Mouse (Mus musculus): ENCODE measurements around the gene Pkm.

The Pkm gene

DNA sequence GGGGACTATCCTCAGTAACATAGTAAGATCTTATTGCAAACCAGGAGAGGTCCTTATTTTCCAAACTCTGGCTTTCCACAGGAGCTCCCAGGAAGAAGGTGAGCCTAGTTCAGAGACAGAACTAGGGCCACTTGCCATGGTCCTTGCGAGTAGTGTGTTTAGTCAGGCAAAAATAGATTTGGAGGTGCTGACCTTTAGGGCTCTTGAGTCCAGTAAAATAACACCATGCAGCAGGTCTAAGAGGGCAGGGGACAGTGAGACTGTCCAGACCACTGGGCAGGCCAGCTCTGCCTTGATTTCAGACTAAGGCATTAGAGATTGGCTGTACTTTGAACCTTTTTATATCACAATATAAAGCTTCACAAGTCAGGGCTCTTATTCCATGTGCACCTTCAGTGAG lies 10.6 kb downstream of the Pkm start:
- no peak for DNase-seq

DNA sequence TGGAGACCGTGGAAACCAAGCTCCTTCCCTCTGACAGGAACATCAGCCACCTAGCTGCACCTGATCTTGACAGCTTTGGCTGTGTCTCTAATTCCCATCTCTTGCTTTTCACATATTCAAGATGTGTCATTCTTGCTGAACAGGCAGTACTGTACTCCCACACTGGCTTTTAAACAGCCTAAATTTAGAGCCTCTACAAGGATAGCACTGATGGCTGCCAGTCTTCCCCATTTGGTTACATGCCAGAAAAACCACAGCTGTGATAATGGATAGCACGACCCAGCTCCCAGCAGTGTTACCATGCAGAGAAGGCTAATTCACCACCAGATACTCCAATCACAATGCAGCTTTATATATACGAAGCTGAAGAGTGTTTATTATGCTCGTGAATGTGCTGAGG lies 11.1 kb downstream of the Pkm start:
- DNase-seq: no peak

DNA sequence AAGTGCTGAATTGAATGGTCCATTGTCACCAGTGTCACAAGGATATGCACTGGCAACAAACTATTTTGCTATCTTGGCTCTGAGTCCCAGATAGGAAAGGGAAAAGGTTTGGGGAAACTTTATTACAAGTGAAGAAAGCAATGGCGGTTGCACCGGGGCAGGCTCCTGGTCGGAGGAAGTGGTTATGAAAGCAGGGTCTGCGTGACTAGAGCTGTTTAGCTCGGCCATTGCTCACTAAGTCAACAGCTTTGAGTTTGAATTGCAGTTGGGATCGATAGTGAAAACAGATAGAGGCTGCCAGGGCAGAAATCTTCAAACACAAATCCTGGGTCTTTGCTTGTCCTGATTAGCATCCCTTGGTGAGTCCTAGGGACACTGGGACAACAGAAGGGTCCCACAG lies 11.7 kb downstream of the Pkm start:
- DNase-seq: no peak

DNA sequence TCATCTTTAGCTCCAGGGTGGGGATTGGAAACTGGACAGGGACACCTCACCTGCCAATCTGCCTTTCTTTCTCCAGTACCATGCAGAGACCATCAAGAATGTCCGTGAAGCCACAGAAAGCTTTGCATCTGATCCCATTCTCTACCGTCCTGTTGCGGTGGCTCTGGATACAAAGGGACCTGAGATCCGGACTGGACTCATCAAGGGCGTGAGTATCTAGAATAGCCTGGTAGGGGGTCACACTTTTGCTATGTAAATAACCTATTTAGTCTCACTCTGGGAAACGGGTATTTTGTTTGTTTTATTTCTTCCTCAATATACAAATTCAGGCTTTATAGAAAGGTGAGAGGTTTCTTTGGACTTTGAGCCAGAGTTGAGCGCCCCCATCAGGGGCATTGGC lies 12.3 kb downstream of the Pkm start:
- DNase-seq: no peak

DNA sequence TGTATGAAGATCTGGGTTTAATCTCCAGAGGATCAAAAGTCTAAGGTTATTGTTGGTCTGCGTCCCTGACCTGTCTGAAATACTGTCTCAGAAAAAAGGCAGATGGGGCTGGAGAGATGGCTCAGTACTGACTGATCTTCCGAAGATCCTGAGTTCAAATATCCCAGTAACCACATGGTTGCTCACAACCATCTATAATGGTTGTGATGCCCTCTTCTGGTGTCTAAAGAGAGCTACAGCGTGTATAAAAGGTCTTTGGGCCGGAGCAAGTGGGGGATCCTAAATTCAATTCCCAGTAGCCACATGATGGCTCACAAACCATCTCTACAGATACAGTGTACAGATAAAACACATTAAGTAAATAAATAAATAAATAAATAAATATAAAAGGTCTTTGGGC lies 13.0 kb downstream of the Pkm start:
- peak in 1 of 2 experiments; percentile 28 for DNase-seq

DNA sequence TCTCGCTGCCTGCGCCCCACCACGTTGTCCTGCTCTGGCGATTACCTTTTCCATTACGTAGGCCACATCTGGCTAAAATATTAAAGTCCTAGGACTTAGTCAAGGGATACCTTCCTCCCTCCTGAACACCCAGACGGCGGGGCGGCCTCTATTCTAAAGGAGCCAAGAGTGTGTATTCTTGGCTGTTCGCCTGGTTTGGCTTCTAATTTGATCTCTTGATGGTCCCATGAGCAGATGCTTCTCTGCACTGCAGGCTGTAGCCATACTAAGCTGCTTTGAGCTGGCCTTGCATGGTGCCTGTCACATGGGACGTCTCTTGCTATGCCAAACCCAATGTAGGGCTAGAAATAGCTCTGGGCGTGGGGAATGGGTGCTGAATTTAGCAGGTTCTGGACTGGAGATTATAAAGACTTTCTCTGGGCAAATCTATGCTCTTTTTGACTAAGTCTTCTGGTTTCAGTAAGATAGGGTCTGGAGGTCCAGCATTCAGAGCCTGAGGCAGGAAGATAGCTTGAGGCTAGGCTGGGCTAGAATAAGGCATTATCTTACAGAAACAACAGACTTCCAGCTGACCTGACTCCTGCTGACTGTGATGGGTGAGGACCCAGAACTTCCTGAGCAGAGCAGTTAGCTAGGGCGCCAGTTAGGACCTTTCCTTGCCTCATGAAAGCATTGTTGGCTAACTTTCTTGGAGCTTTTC lies 16.2 kb downstream of the Pkm start:
- peak; percentile 40 to 47 for DNase-seq

DNA sequence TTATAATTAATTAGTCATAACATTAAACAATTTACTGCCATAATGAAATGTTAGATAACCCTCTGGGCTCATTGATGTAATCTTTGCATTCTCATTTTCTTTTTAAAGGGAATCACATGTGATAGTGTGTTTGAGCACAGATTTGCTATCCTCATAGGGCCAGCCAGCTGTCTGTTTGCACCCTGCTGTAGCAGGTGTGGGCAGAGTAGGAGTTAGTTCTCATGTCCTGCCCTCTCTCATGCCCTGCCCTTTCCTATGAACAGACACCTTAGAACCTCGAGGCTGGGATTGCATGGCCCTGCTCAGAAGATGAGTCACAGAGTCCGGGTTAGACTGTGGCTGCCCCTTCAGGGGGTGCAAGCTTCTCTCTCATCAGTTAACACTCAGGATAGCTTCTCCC lies 17.3 kb downstream of the Pkm start:
- no peak for DNase-seq

DNA sequence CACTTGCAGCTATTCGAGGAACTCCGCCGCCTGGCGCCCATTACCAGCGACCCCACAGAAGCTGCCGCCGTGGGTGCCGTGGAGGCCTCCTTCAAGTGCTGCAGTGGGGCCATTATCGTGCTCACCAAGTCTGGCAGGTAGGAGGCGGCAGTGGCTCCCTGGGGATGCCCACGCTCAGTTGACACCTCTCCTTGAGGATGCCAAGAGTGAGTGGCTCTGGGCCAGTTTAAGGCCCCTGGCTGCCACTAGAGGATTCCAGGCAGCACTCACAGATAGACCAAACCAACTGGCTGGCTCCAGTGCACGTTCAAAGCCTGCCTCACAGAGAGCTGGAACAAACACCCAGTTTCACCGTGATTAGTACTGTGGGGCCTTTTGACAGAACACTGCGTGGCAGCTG lies 19.4 kb downstream of the Pkm start:
- no peak for DNase-seq

DNA sequence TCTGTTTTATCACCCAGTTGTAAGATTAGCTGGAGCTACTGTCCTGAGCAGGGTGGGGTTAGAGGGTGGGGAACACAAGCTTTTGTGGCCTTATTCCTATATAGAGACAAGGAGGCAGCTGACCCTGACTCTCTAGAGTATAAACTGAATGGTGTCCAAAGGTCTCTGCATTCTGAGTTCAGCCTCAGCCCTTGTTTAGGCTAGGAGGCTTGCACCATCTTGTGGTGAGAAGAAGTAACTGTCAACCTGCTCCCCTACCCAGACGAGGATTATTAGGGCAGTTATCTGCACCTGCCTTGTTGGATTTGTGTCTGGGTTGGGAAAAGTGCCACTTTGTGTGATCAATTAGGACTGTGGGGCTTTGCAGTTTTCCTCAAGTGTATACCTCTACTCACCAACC lies 22.1 kb downstream of the Pkm start:
- peak; percentile 68 to 76 for DNase-seq

DNA sequence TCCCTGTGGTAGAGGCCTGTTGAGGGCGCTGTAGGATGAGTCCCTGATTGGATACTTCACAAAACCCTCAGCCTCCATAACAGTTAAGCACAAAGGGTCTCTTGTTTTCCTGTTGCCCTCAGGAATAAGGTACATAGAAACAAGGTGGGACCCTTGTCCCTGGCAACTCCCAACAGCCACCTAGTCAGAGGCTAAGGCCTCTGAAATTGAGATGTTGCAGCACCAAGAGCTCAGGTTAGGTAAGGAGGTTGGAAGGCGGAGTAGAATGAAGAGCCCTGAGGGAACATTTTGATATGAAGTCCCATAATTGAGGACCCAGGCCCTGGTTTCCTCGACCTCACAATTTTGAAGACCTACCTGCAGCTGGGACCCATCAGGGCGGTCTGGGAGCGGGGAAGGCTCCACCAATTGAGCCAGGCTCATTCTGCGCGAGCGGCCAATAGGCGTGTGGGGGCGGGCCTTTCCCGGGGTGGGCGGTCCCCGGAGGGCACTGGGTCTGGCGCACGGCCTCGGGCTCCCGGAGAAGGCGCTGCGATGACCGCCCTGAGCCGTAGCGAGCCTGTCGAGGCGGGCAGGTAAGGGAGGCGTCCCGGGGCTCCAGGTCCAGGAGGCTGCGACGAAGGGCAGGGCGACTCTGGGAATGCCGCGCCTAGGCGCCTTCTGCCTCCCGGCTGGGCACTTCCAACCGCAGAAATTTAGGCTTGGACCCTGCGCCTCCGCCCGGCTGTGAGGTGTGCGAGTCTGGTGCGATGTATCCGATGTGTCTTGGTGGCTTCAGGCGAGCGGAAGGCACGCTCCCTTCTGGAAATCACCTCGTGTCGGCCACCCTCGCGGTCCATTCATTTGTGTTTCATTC lies 23.7 kb downstream of the Pkm start, which contains the start of gene Gramd2:
TSS of gene Gramd2 (plus strand) at position 467 of the 856 bp plus-strand sequence.
- DNase-seq: peak; percentile 93 to 94

DNA sequence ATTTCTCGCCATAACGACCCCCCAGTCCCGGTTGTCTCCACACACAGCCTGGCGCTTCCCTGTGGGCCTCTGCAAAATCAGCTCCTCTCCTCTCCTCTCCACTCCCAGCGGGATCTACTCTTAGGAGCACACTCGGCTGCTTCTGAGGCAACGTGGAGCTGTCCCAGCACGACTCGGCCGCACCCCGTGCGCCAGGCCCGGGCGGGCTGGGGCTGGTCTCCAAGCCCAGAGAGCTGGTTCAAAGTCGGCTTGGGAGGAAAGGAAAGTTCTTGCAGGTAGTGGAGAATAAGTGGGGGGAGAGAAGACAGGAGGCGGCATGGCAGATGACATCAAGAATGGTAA lies 24.3 kb downstream of the Pkm start:
- no peak for DNase-seq

DNA sequence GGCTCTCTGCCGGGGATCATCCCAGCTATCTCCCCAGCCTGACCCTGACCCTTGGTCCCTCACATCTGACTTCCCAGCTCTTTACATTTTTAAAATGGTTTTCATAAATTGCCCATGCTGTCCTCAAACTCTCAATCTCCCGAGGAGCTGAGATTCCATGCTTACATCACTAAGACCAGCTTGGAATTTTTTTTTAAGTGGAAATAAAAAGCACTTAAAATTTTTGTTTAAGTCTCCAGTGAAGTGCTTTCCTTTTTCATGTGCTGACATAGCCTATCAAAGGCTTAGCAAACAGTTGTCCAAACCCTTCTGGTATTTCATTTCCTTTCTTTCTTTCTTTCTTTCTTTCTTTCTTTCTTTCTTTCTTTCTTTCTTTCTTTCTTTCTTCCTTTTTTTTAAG lies 27.9 kb downstream of the Pkm start:
- no peak for DNase-seq

DNA sequence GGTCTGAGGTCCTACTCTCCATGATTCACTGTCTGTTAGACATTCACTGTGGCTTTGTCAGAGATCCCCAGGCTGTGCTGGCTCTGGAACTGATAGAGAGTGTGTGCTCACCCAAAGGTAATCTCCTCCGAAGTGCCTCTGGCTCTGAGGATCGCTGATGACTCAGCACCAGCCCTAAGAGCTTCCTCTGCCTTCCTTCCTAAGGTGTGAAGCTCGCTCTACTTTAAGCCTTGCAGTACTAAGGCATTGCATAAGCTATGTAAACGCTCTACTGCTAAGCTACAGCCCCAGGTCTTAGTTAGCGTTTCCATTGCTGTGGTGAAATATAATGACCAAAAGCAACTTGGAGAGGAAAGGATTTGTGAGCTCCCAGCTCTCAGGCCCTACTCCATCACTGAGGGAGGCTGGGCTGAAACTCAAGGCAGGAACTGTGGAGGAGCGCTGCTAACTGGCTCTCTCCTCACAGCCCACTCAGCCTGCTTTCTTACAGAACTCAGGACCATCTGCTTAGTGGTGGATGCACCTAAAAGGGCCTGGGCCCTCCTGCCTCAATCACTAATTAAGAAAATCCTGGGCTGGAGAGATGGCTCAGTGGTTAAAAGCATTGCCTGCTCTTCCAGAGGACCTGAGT lies 31.4 kb downstream of the Pkm start:
- DNase-seq: no peak

DNA sequence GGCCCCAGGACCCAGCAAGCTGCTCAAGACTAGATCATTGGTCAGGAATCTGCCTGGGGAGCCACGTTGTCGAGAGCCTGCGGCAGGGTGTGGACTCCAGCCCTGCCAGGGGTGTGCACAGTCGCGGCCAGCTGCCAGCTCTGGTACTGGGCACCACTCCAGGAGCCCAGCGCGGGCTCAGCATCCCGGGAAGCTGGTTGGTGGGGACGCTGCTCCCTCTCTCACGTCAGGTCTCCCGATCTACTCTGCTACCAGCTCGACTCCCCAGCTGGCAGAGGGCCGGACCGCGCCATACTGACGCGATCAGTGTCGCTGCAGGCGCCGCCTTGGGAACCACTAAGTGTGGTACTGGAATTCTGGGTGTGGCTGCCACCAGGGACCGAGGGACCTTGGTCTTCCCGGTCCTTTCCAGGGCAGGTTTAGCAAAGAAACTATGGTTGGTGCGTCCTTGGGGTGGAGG lies 35.5 kb downstream of the Pkm start:
- peak; percentile 86 to 90 for DNase-seq

DNA sequence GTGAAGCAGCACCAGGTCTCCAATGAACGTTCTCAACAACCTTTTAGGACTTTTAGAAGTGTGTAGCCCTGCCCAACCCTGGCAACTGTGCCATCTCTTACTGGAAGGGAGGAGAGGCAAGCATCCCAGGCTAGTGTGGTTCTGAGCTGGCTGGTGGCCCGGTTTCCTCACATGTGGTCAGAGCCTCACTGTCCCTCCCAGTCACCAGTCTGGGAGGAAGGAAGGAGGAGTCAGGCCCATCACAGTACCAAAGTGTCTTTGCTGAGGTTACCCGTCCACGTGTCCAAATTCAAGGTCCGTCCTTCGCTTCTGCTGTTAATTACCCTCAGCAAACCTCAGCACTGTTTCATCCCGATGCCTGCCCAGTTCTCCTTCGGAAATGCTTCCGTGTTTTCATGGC lies 36.0 kb downstream of the Pkm start:
- peak; percentile 79 to 82 for DNase-seq

DNA sequence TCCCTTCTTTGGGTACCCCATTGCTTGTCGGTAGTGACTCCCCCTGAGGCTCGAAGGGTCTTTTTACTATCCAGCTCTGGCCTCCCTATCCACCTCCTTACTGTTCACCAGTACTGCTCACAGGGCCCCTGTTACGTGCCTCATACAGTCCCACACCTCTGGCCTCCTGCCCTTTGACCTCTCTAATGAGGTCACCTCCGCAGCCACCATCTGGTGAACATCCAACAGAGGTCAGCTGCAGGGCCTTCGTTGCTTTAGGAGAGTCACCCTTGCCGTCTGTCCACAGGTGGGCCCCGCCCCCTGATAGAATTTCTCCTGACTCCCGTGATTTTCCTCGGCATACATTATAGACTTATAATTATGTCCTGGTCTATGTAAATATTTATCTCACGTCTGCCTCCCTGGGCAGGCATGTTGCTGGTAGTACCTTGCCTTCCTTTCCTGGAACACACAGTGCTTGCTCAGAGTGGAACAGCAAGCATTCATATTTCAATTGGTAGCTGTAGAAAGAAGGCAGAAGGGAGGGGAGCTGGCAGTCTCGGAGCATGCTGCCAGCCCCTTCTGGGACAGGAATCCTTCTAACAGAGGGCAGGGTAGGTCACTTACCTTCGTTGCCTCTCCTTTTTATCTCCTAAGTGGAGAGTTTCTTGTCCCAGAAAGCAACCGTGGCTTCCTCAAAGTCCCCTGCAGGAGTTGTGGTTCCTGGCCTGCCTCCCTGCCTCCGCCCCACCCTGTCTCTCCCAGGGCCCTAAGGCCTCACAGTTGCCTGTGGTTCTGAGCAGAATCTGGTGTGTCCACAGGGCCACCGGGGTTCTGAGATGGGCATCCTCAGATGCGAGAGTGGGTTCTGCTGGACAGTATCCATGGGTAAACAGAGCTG lies 38.6 kb downstream of the Pkm start:
- peak in 1 of 2 experiments; percentile 26 for DNase-seq

DNA sequence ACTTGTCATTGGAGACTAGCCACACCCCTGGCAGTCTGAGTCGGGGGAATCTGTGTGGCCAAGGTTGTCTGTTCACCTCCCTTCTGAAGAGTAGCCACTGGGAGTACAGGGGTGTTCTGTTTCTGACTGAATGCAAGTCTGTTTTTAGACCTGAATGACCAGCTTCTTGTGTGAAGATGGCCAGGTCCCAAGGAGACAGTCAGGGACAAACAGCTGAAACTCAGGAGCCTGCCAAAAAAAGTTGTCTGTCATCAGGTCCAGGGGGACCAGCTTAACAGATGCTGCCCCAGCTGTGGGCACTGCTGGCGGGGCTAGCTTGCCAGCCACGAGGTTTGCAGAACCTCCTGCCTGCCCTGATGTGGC lies 39.3 kb downstream of the Pkm start:
- DNase-seq: no peak

DNA sequence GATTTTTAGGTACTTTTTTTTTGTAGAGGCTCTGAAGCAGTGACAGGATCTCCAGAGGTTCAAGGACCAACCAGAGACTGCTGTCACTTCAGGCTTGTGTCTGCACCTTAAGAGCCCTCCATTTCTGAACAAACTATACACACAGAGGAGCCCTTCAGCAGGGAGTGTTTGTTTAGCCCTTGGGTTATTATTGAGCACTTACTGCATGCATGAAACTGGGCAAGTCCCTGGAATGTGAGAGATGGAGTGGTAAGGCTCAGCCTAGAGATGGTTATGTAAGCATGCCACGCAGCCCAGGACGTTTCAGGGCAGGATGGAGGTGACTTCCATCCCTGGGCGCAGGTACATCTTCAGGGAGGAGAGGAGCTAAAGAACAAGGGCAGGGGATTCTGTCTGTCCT lies 40.2 kb downstream of the Pkm start:
- DNase-seq: no peak

DNA sequence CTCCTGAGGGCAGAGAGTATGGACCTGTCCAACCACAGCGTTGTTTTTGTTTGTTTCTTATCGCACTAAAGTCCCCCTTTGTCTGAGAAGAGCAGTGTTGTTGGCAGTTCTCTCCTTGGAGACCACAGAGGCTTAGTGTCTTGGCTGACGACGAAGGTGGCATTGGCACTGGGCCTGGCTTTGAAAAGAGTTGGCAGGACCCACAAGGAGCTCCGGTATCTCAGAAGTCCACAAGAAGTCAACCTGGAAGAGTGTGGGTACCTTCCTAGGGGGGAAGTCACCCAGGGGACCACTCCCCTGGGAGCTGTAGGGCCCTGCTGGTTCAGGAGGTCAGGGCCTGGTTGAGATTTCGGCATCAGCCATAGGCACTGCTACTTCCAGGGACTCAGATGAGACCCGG lies 44.9 kb downstream of the Pkm start:
- DNase-seq: peak; percentile 45 to 53

DNA sequence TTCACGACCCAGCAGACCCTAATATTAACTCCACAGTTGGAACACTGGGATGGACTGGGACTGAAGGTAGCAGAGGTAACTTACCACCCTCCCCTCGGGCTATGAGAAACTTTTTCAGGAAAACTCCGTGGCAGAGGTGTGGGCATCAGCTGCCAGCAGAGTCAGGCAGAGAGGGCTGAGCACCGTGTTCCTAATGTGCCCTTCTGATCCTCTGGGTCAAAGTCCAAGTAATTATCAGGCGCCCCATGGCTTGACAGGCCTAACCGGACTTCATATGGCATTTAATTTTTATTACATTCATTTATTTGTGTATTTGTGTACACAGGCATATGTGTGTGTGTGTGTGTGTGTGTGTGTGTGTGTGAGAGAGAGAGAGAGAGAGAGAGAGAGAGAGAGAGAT lies 46.9 kb downstream of the Pkm start:
- DNase-seq: no peak

DNA sequence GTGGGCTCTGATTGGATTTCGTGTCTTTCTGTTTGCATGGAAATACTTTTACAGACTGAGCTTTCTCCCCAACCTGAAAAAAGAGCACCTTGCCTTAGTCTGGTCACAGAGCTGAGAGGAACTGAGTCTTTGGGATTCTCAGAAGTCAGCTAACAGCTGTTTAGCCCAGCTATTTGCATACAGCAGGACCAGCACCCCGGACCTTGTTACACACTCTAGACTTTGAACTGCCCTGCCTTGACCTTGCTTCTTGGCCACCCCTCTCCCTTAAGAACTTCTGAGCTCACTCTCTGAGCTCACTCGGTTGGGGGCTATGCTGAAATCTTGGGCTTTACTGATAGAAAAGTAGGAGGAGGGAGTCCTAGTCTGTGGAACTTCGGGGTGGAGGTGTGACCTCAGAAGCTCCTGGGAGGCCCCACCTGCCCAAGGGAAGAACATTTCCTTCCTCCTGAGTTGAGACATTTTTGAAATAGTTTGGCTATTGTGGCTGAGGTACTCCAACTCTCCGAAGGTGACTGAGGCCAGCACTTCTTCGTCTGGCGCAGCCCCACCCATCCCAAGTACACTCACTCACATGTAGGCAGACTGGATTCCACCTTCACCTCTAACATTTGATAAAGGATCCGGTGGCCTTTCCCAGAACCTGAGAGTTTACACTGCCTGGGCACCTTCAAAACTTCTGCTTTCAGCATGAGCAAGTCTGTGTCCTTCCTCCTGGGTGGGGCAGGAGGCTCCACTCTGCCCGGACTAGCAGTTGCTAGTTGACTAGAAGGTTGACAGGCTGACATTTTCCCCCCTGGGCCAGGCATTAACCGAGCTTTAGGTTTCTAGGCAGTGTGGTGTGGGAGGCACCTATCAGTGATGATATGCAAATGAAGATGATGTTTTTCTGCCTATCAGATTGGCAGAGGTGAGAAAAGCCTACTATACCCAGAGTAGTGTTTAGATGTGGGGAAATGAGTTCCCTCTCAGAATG lies 51.0 kb downstream of the Pkm start:
- no peak for DNase-seq

DNA sequence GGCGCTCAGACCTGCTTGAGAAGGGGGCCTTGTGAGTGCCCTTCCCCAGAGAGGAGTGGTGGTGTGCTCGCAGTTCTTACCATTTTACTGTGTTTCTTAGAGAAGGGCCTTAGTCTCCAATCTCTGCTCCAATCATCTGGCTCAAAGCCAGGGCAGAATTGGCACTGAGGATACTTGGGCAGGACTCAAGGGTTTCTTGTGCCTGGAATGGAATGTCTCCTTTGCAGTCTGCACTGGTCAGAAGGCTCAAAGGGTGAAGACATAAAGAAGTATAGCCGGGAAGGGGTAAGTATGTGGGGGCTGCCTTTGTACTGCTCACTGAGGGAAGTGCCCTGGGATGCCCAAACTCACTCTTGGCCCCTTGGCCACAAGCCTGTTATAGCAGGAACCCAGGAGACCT lies 53.1 kb downstream of the Pkm start:
- peak; percentile 70 to 71 for DNase-seq
